ENCODE assay signal across 25 mouse cellular contexts in the genomic region with DNA sequence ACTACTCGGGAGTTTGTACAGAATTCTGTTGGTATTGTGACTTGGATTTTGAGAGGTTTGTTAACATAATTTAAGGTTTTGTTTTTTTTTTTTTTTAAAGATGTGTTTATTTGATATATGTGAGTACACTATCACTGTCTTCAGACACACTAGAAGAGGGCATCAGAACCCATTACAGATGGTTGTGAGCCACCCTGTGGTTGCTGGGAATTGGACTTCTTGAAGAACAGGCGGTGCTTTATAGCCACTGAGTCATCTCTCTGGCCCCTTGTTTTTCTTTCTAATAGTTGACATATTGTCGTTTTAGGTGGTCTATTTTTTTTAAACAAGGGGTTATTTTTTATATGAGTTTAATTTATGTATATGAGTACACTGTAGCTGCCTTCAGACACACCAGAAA. TPM values are rescaled to one million over a fixed set of nuclear protein-coding genes. Genes with fewer than 3 reads are reported as not detected.
DNase-seq lines count a peak whose midpoint lies in the region; ATAC-seq and TF ChIP-seq lines count a peak whose summit lies in the region.
"Had no signal": no experiment of that assay in that cellular context is flagged by ENCODE, and none has a peak within 500 bp of the region (broad histone marks: within the 10 kb centered on the region; RNA-seq: fewer than 3 reads in every experiment).

No protein-coding gene starts in this region.

- WGBS in heart, adult 2 months: 83% methylated on average over 3 of the region's 3 CpGs
- WGBS in midbrain, embryonic 13.5 days: 91% methylated on average over 3 of the region's 3 CpGs

- no peak for TF ChIP-seq RAD21 in CH12.LX (IDR thresholded peaks at IDR 0.05; ENCODE audit: low read depth, low read length)

- peaks cover 90% of the 10 kb centered on the region for H3K79me2 ChIP-seq in CH12.LX (replicated peaks; ENCODE audit: control insufficient read depth, extremely low read depth, insufficient read depth, poor library complexity, severe bottlenecking)
- peaks cover 9% of the 10 kb centered on the region for H3K79me2 ChIP-seq in heart, adult 2 months (replicated peaks; ENCODE audit: control insufficient read depth, insufficient read depth, low read length)

- H3K9me3 ChIP-seq in CH12.LX (replicated peaks; ENCODE audit: low read length): no peaks in the 10 kb centered on the region
- H3K9me3 ChIP-seq in midbrain, embryonic 13.5 days: no peaks in the 10 kb centered on the region
- H3K9me3 ChIP-seq: embryonic facial prominence, embryonic 10.5 days; embryonic facial prominence, embryonic 13.5 days; forebrain, embryonic 12.5 days; forebrain, embryonic 15.5 days; heart, embryonic 10.5 days; heart, embryonic 13.5 days had no signal

- H3K9ac ChIP-seq in CH12.LX (ENCODE audit: insufficient read depth, low read depth): no peak overlapping the region
- no peak overlapping the region for H3K9ac ChIP-seq in heart, adult 2 months (ENCODE audit: low read depth, low read length)
- no peak overlapping the region for H3K9ac ChIP-seq in midbrain, embryonic 13.5 days (replicated peaks)
- H3K9ac ChIP-seq: embryonic facial prominence, embryonic 13.5 days; forebrain, embryonic 12.5 days; forebrain, embryonic 15.5 days; heart, embryonic 13.5 days; hindbrain, embryonic 14.5 days had no signal

- H3K4me2 ChIP-seq in CH12.LX (ENCODE audit: insufficient read depth, low read depth, poor library complexity, severe bottlenecking): peak overlapping the region; percentile 75; the same call in 1 of the 2 replicates
- H3K4me2 ChIP-seq in midbrain, embryonic 13.5 days (replicated peaks): no peak overlapping the region
- H3K4me2 ChIP-seq: embryonic facial prominence, embryonic 13.5 days; forebrain, embryonic 12.5 days; forebrain, embryonic 15.5 days; heart, embryonic 13.5 days; hindbrain, embryonic 14.5 days had no signal

- in situ Hi-C loops in CH12.LX (cut with MboI; ENCODE audit: low pct_ligation_motif_present, low pct_unique_long_range_greater_than_20kb, low sequenced_read_pairs): no loop called here

- TF ChIP-seq POLR2A in CH12.LX (IDR thresholded peaks at IDR 0.05; ENCODE audit: low read depth, low read length): no peak
- no peak for TF ChIP-seq POLR2A in heart, adult 2 months (IDR thresholded peaks at IDR 0.05; ENCODE audit: insufficient read depth, low read depth, low read length)

- TF ChIP-seq EP300 in CH12.LX (IDR thresholded peaks at IDR 0.05; ENCODE audit: low read length): no peak
- no peak for TF ChIP-seq EP300 in heart, adult 2 months (IDR thresholded peaks at IDR 0.05; ENCODE audit: insufficient read depth, low read depth, low read length)

- peak overlapping the region in 2 of 3 experiments; percentile 25 to 45 for H3K4me3 ChIP-seq in CH12.LX (replicated peaks in 1 of 3; ENCODE audit: low read depth in 2 of 3, low read length in 2 of 3, poor library complexity in 1 of 3)
- H3K4me3 ChIP-seq in heart, adult 2 months: no peak overlapping the region
- H3K4me3 ChIP-seq in midbrain, embryonic 13.5 days (replicated peaks): no peak overlapping the region
- H3K4me3 ChIP-seq: embryonic facial prominence, embryonic 10.5 days; embryonic facial prominence, embryonic 13.5 days; erythroblast, embryonic 14.5 days; forebrain, embryonic 12.5 days; forebrain, embryonic 15.5 days; heart, embryonic 10.5 days; heart, embryonic 13.5 days had no signal

- peaks cover 8 to 69% of the 10 kb centered on the region in 2 experiments for H3K4me1 ChIP-seq in CH12.LX (ENCODE audit: control insufficient read depth in 1 of 2, insufficient read depth in 2 of 2)
- H3K4me1 ChIP-seq in heart, adult 2 months (ENCODE audit: control insufficient read depth, insufficient read depth, low read length): peaks cover 8% of the 10 kb centered on the region
- peaks cover 64% of the 10 kb centered on the region for H3K4me1 ChIP-seq in midbrain, embryonic 13.5 days (replicated peaks)

- dilution Hi-C loops in CH12.LX (cut with MboI; ENCODE audit: extremely low pct_ligation_motif_present, extremely low pct_unique_long_range_greater_than_20kb, low sequenced_read_pairs): no loop called here

- ATAC-seq in midbrain, embryonic 13.5 days: no peak
- ATAC-seq: forebrain, embryonic 15.5 days; hindbrain, postnatal 0 days; intestine, postnatal 0 days had no signal

- no peak overlapping the region for H3K27ac ChIP-seq in CH12.LX (ENCODE audit: insufficient read depth, low read depth)
- H3K27ac ChIP-seq in heart, adult 2 months: no peak overlapping the region
- no peak overlapping the region for H3K27ac ChIP-seq in midbrain, embryonic 13.5 days
- H3K27ac ChIP-seq: embryonic facial prominence, embryonic 10.5 days; embryonic facial prominence, embryonic 13.5 days; forebrain, embryonic 12.5 days; forebrain, embryonic 15.5 days; heart, embryonic 10.5 days; heart, embryonic 13.5 days; hindbrain, embryonic 14.5 days; hindbrain, postnatal 0 days had no signal

- intact Hi-C loops in heart, adult 2 months (cut with DNase I): no loop called here
- intact Hi-C loops in left cerebral cortex, postnatal 14 days (cut with DNase I): no loop called here

- peaks cover 3 to 13% of the 10 kb centered on the region in 2 experiments for H3K36me3 ChIP-seq in CH12.LX (replicated peaks in 1 of 2; ENCODE audit: control insufficient read depth in 1 of 2, insufficient read depth in 1 of 2, low read length in 1 of 2)
- peaks cover 27% of the 10 kb centered on the region for H3K36me3 ChIP-seq in heart, adult 2 months (ENCODE audit: control insufficient read depth, insufficient read depth, low read length)
- H3K36me3 ChIP-seq in midbrain, embryonic 13.5 days: no peaks in the 10 kb centered on the region
- H3K36me3 ChIP-seq: embryonic facial prominence, embryonic 13.5 days; forebrain, embryonic 12.5 days; forebrain, embryonic 15.5 days; heart, embryonic 10.5 days; heart, embryonic 13.5 days had no signal

- no peaks in the 10 kb centered on the region for H3K27me3 ChIP-seq in CH12.LX (replicated peaks)
- no peaks in the 10 kb centered on the region for H3K27me3 ChIP-seq in heart, adult 2 months (ENCODE audit: control insufficient read depth, insufficient read depth, low read length)
- no peaks in the 10 kb centered on the region for H3K27me3 ChIP-seq in midbrain, embryonic 13.5 days
- H3K27me3 ChIP-seq: embryonic facial prominence, embryonic 13.5 days; forebrain, embryonic 12.5 days; forebrain, embryonic 15.5 days; heart, embryonic 13.5 days had no signal

- DNase-seq in cerebellum, adult 11 months: peak; percentile 23
- no peak for DNase-seq in cerebellum, postnatal 4 days (ENCODE audit: low spot score in 2 of 2)
- DNase-seq in CH12.LX (ENCODE audit: extremely low read depth): no peak
- DNase-seq in cerebellum, adult 8-10 months: peak; percentile 23
- DNase-seq in cerebellum, postnatal 14 days: peak; percentile 23 to 47
- no peak for DNase-seq in heart, adult 2 months
- DNase-seq in left cerebral cortex, postnatal 14 days (ENCODE audit: low spot score in 2 of 2): no peak
- DNase-seq: adrenal gland, postnatal 10 days; adrenal gland, postnatal 36 days; gastrocnemius, postnatal 25 days; heart, adult 18-20 months; heart, postnatal 14 days; heart, postnatal 4 days; kidney, adult 2 months had no signal

- TF ChIP-seq CTCF in CH12.LX (conservative IDR thresholded peaks at IDR 0.05 in 1 of 2, IDR thresholded peaks at IDR 0.05 in 1 of 2; ENCODE audit: low read depth in 2 of 2, low read length in 2 of 2): no peak
- TF ChIP-seq CTCF in heart, adult 2 months (IDR thresholded peaks at IDR 0.05): no peak

TF ChIP-seq in CH12.LX, 34 proteins besides CTCF, POLR2A, EP300 and RAD21:
- TF ChIP-seq MXI1 (IDR thresholded peaks at IDR 0.05; ENCODE audit: low read depth, low read length): peak; percentile 20; the same call in 1 of the 2 replicates
- no peak for TF ChIP-seq MYC (IDR thresholded peaks at IDR 0.05; ENCODE audit: low read depth, low read length)

RNA-seq across cellular contexts. Expression of gene Rbm33, which starts 5.3 kb away (rescaled TPM):
- 14.4 and 15.1 TPM in 2 replicates for total RNA-seq in CH12.LX (2012; rRNA removed)
- total RNA-seq in CH12.LX (2014; rRNA removed): 6.5 and 7.4 TPM in 2 replicates
- 43.8 and 50.3 TPM in 2 replicates for polyA plus RNA-seq in CH12.LX (2012; ENCODE audit: insufficient read length, low read depth)
- total RNA-seq in heart, adult 2 months (2021): 10 to 100 TPM; 38.5 to 41.1 TPM
- 13.6 and 19.3 TPM in 2 replicates for polyA plus RNA-seq in heart, adult 2 months (2012; rRNA removed)
- 10 to 100 TPM; 59.0 to 59.5 TPM for total RNA-seq in left cerebral cortex, postnatal 14 days (2021)
- 21.0 and 24.3 TPM in 2 replicates for polyA plus RNA-seq in midbrain, embryonic 13.5 days (2015; fragmentation: Nextera tagmentation; extraction: Ambion mirVana)

Comparison
In these comparisons a context has a peak if more than half of its experiments do, and no peak if none do; other contexts are left out.
1. DNase-seq: peak in cerebellum, adult 11 months (single experiment), cerebellum, adult 8-10 months (single experiment) and cerebellum, postnatal 14 days (2 of 2); none in cerebellum, postnatal 4 days (0 of 2), CH12.LX (single experiment), heart, adult 2 months (0 of 2) and left cerebral cortex, postnatal 14 days (0 of 2).
2. H3K4me3 ChIP-seq: peak in CH12.LX (2 of 3); none in heart, adult 2 months (single experiment) and midbrain, embryonic 13.5 days (single experiment).